8 mouse cellular contexts compared by ENCODE assay signal in the genomic region with DNA sequence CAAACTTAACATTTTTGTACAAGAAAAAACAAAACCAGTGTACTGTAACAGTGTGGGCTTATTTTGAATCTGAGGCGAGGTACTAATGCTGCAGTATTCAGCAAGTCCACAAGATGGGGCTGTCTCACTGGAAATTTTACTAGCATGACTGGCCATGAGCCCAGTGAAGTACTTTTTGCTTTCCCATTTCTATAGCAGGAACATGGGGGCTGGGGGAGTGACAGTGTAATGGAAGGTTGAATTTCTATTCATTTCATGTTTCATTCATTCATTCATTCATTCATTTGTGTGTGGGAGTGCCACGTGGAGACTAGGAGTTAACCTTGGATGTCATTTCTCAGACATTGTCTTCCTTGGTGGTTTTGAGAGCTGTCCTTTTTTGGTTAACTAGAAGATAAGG. TPM values are rescaled to one million over a fixed set of nuclear protein-coding genes. Genes with fewer than 3 reads are reported as not detected.
DNase-seq lines count a peak whose midpoint lies in the region; ATAC-seq and TF ChIP-seq lines count a peak whose summit lies in the region.
"Had no signal": no experiment of that assay in that cellular context is flagged by ENCODE, and none has a peak within 500 bp of the region (broad histone marks: within the 10 kb centered on the region; RNA-seq: fewer than 3 reads in every experiment).

No protein-coding gene starts in this region.

- no peak overlapping the region for H3K27ac ChIP-seq in intestine, embryonic 15.5 days
- H3K27ac ChIP-seq in liver, embryonic 14.5 days, result no peak overlapping the region
- H3K27ac ChIP-seq: heart, embryonic 15.5 days had no signal

- TF ChIP-seq CTCF in liver, embryonic 14.5 days (IDR thresholded peaks at IDR 0.05; ENCODE audit: low read depth), result peak; percentile 70

- H3K9ac ChIP-seq in intestine, embryonic 15.5 days, result no peak overlapping the region
- no peak overlapping the region for H3K9ac ChIP-seq in liver, embryonic 14.5 days (replicated peaks)
- H3K9ac ChIP-seq: heart, embryonic 15.5 days had no signal

- TF ChIP-seq EP300 in liver, embryonic 14.5 days (IDR thresholded peaks at IDR 0.05; ENCODE audit: low read depth), result no peak

- DNase-seq in CD4-positive, CD25-positive, alpha-beta regulatory T cell, adult 2 months (ENCODE audit: low read depth, low spot score), result peak; percentile 67
- peak; percentile 23 for DNase-seq in Muller cell, postnatal 12 days (ENCODE audit: inconsistent ontology term)
- peak; percentile 60 for DNase-seq in cerebellum, adult 9-10 months
- peak; percentile 4 to 26 (median 7) for DNase-seq in liver, embryonic 14.5 days (ENCODE audit: low read depth in 3 of 3, low spot score in 3 of 3)
- DNase-seq in ovary, postnatal 14 days (ENCODE audit: low spot score), result peak; percentile 64

- WGBS in intestine, embryonic 15.5 days, result 41% methylated on average over 2 of the region's 2 CpGs
- WGBS in liver, embryonic 14.5 days (ENCODE audit: insufficient replicate concordance), result 39% methylated on average over 2 of the region's 2 CpGs

- H3K27me3 ChIP-seq in intestine, embryonic 15.5 days (replicated peaks), result no peaks in the 10 kb centered on the region
- no peaks in the 10 kb centered on the region for H3K27me3 ChIP-seq in liver, embryonic 14.5 days (ENCODE audit: control insufficient read depth, insufficient read depth, low read length)
- H3K27me3 ChIP-seq: heart, embryonic 15.5 days had no signal

- no peak overlapping the region for H3K4me3 ChIP-seq in intestine, embryonic 15.5 days (replicated peaks)
- no peak overlapping the region for H3K4me3 ChIP-seq in liver, embryonic 14.5 days (ENCODE audit: insufficient read depth in 1 of 2, low read depth in 2 of 2, low read length in 2 of 2)
- H3K4me3 ChIP-seq: heart, embryonic 15.5 days had no signal

- H3K4me2 ChIP-seq in intestine, embryonic 15.5 days (replicated peaks), result no peak overlapping the region
- no peak overlapping the region for H3K4me2 ChIP-seq in liver, embryonic 14.5 days (ENCODE audit: low read depth)
- H3K4me2 ChIP-seq: heart, embryonic 15.5 days had no signal

- no peaks in the 10 kb centered on the region for H3K9me3 ChIP-seq in intestine, embryonic 15.5 days
- H3K9me3 ChIP-seq in liver, embryonic 14.5 days (ENCODE audit: control insufficient read depth, low read length), result no peaks in the 10 kb centered on the region
- H3K9me3 ChIP-seq: heart, embryonic 15.5 days had no signal

- peak; percentile 65 for ATAC-seq in frontal cortex, adult (ENCODE audit: low TSS enrichment)
- peak; percentile 45; the same call in 1 of the 2 replicates for ATAC-seq in intestine, embryonic 15.5 days
- no peak for ATAC-seq in liver, embryonic 14.5 days (ENCODE audit: insufficient read depth)

- peaks cover 5% of the 10 kb centered on the region; the same call in 1 of the 2 replicates for H3K36me3 ChIP-seq in intestine, embryonic 15.5 days
- no peaks in the 10 kb centered on the region for H3K36me3 ChIP-seq in liver, embryonic 14.5 days (replicated peaks; ENCODE audit: control insufficient read depth, insufficient read depth, low read depth)

- H3K4me1 ChIP-seq in intestine, embryonic 15.5 days (replicated peaks), result no peaks in the 10 kb centered on the region
- H3K4me1 ChIP-seq in liver, embryonic 14.5 days (replicated peaks; ENCODE audit: control insufficient read depth in 2 of 2, insufficient read depth in 2 of 2, low read length in 1 of 2), result no peaks in the 10 kb centered on the region

RNA-seq across cellular contexts. Expression of gene Kidins220, which starts 52.7 kb away (rescaled TPM):
- 20.1 and 21.8 TPM in 2 replicates for polyA plus RNA-seq in intestine, embryonic 15.5 days (2015; fragmentation: Nextera tagmentation; extraction: Ambion mirVana)
- polyA plus RNA-seq in liver, embryonic 14.5 days (2012; rRNA removed), result 7.1 and 9.4 TPM in 2 replicates
- polyA plus RNA-seq in liver, embryonic 14.5 days (2014; fragmentation: Nextera tagmentation; extraction: Ambion mirVana), result 7.9 and 9.4 TPM in 2 replicates

Comparison
In these comparisons a context has a peak if more than half of its experiments do, and no peak if none do; other contexts are left out.
1. DNase-seq: peak in every context shown above with its lines; median percentile 67 in CD4-positive, CD25-positive, alpha-beta regulatory T cell, adult 2 months; 64 in ovary, postnatal 14 days; 60 in cerebellum, adult 9-10 months; 23 in Muller cell, postnatal 12 days; 7 in liver, embryonic 14.5 days.